Mouse (Mus musculus) duodenum, adult 2 months (tissue): Measurements from ENCODE around the gene Clec18a. TPM values are rescaled to one million over a fixed set of nuclear protein-coding genes. Genes with fewer than 3 reads are reported as not detected.

Experiments
- polyA plus RNA-seq: library from polyadenylated mRNA; depleted of rRNA; stranded (reverse); fragments of >200 nt; gene quantifications from 2 replicates; pipeline ENCODE4 v1.2.3, GENCODE M21; 2012; ENCODE audit warnings: low replicate concordance; rRNA removed

Gene Clec18a
- not detected in 2 replicates for polyA plus RNA-seq

GRCm38 (mm10) chr8:111092326-111092725, at the start of gene Clec18a:
Clec18a (minus strand) TSS chr8:111092426.

GRCm38 (mm10) chr8:111093865-111094718, 1.9 kb upstream of the Clec18a start, which contains the start of gene Pdpr:
Pdpr (plus strand) TSS chr8:111094630.

GRCm38 (mm10) chr8:111056158-111056663, 36.0 kb downstream of the Clec18a start, which contains the start of gene Exosc6:
Exosc6 (plus strand) TSS chr8:111056339.

GRCm38 (mm10) chr8:111032916-111033315, 59.3 kb downstream of the Clec18a start, which contains the start of gene Aars:
Aars (plus strand) TSS chr8:111033144.

GRCm38 (mm10) chr8:111031572-111031971, 60.7 kb downstream of the Clec18a start, which contains the start of gene Ddx19b:
Ddx19b (minus strand) TSS chr8:111031751.

Other genes starting within 250 kb of the Clec18a start
- 15.1 and 20.0 TPM in 2 replicates for gene Cog4, start 245.8 kb downstream of the Clec18a start, polyA plus RNA-seq
- gene Sf3b3, start 245.6 kb downstream of the Clec18a start, polyA plus RNA-seq = 7.9 and 12.4 TPM in 2 replicates
- 21.9 and 35.1 TPM in 2 replicates for gene Fuk, start 189.9 kb downstream of the Clec18a start, polyA plus RNA-seq
- 3.6 and 5.6 TPM in 2 replicates for gene St3gal2, start 172.5 kb downstream of the Clec18a start, polyA plus RNA-seq
- gene Ddx19a, start 94.6 kb downstream of the Clec18a start, polyA plus RNA-seq = 4.9 and 13.8 TPM in 2 replicates
- 0.46 and 1.3 TPM in 2 replicates for gene Ddx19b, start 60.7 kb downstream of the Clec18a start, polyA plus RNA-seq
- 14.0 and 14.7 TPM in 2 replicates for gene Aars, start 59.3 kb downstream of the Clec18a start, polyA plus RNA-seq
- 17.3 and 43.6 TPM in 2 replicates for gene Exosc6, start 36.1 kb downstream of the Clec18a start, polyA plus RNA-seq
- gene Pdpr, start 2.2 kb upstream of the Clec18a start, polyA plus RNA-seq = 0.72 and 5.9 TPM in 2 replicates
- gene Glg1, start 166.8 kb upstream of the Clec18a start, polyA plus RNA-seq = 13.3 and 14.2 TPM in 2 replicates
- 3.4 and 4.2 TPM in 2 replicates for gene Rfwd3, start 207.8 kb upstream of the Clec18a start, polyA plus RNA-seq
- 0.27 and 1.1 TPM in 2 replicates for gene Mlkl, start 245.8 kb upstream of the Clec18a start, polyA plus RNA-seq